Mouse (Mus musculus) heart, embryonic 10.5 days (tissue): Measurements from ENCODE around the gene Dok5. TPM values are rescaled to one million over a fixed set of nuclear protein-coding genes. Genes with fewer than 3 reads are reported as not detected.

Experiments
- DNase-seq: peaks from one replicate; pipeline ENCODE4 v3.0.0-alpha.2; 2017; ENCODE audit warnings: low spot score
- H3K27ac ChIP-seq: fragments of 300-500 bp; sonication (generic); 2 replicates; pipeline ENCODE4 v1.5.1; 2016; ENCODE audit warnings: mild to moderate bottlenecking
- H3K27me3 ChIP-seq: fragments of 300-500 bp; sonication (generic); 2 replicates; pipeline ENCODE4 v1.6.1; 2016; ENCODE audit warnings: mild to moderate bottlenecking; ENCODE audit not compliant: poor library complexity, insufficient read depth, severe bottlenecking
- H3K36me3 ChIP-seq: fragments of 300-500 bp; sonication (generic); 2 replicates; pipeline ENCODE4 v1.6.1; 2016; ENCODE audit warnings: mild to moderate bottlenecking, moderate library complexity
- H3K4me1 ChIP-seq: fragments of 300-500 bp; sonication (generic); 2 replicates; pipeline ENCODE4 v1.6.1; 2016; ENCODE audit warnings: mild to moderate bottlenecking
- H3K4me3 ChIP-seq: fragments of 300-500 bp; sonication (generic); 2 replicates; pipeline ENCODE4 v1.5.1; 2016; ENCODE audit warnings: mild to moderate bottlenecking, moderate library complexity
- H3K9me3 ChIP-seq: fragments of 300-500 bp; sonication (generic); 2 replicates; pipeline ENCODE4 v1.6.1; 2016; ENCODE audit warnings: mild to moderate bottlenecking, moderate library complexity
- WGBS: fragments of 180-500 bp; shearing (Covaris S2); methylation state at CpG from one replicate; pipeline ENCODE4 v1.1.7; 2016; 5-methylcytosine and 5-hydroxymethylcytosine counted together
- polyA plus RNA-seq: library from polyadenylated mRNA; unstranded; fragments of >200 nt; fragmentation: Nextera tagmentation; extraction: Ambion mirVana; gene quantifications from 2 replicates; pipeline ENCODE4 v1.2.1, GENCODE M21; 2016

Gene Dok5
- polyA plus RNA-seq, 1 experiment from 2014 or later = 6.9 TPM

DNA sequence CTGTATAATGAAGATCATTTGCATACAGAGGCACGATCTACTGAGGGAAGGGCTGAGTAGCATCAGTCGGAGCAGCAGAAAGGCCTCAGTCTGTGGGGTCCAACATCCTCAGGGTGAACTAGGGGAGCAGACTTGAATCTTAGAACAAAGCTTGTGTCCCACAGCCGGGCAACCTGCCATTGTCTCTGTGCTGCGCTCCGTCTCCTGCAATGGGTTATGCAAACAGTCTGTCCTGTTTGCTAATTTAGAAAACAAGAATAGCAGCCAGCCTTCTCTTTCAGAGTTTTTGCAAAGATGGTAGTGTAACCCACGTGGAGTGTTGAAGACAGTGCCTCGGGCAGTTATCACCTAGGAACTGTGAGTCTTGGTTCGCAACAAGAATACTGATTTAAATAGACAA, 163.5 kb downstream of the Dok5 start:
- Histone ChIP-seq H3K27ac (no peak overlapping the region), H3K4me1 (no peaks in the 10 kb centered on the region), H3K27me3 (no peaks in the 10 kb centered on the region), H3K36me3 (no peaks in the 10 kb centered on the region), H3K9me3 (no peaks in the 10 kb centered on the region), H3K4me3 (no peak overlapping the region)
- WGBS = 83% methylated on average over 8 of the region's 8 CpGs
- DNase-seq = no peak

GRCm38 (mm10) chr2:170902204-170903028, 170.8 kb downstream of the Dok5 start:
- no peak overlapping the region for H3K27ac ChIP-seq
- H3K36me3 ChIP-seq = no peaks in the 10 kb centered on the region
- H3K27me3 ChIP-seq = no peaks in the 10 kb centered on the region
- peaks cover 7% of the 10 kb centered on the region; the same call in 1 of the 2 replicates for H3K9me3 ChIP-seq
- H3K4me1 ChIP-seq = no peaks in the 10 kb centered on the region
- no peak overlapping the region for H3K4me3 ChIP-seq
- 81% methylated on average over 13 of the region's 13 CpGs for WGBS
- DNase-seq = no peak

DNA sequence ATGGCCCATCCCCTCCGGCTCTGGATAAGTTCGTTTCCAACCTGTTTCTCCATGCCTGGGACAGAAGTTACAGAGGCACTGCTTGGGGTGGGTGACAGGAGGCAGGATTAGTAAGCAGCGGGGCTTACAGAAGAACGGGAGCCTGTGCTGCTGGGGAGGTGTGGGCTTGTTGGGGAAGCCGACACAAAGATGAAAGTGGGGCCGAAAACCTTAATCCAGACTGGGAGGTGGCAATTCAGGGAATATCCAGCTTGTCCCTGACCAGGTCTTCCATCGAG, 171.4 kb downstream of the Dok5 start:
- DNase-seq = no peak
- WGBS = 85% methylated on average over 7 of the region's 7 CpGs

GRCm38 (mm10) chr2:170903367-170903766, 171.8 kb downstream of the Dok5 start:
- H3K27me3 ChIP-seq = no peaks in the 10 kb centered on the region
- no peaks in the 10 kb centered on the region for H3K4me1 ChIP-seq
- no peak overlapping the region for H3K27ac ChIP-seq
- H3K36me3 ChIP-seq = no peaks in the 10 kb centered on the region
- no peak for DNase-seq
- 91% methylated on average over 9 of the region's 9 CpGs for WGBS
- H3K9me3 ChIP-seq = peaks cover 7% of the 10 kb centered on the region; the same call in 1 of the 2 replicates
- H3K4me3 ChIP-seq = no peak overlapping the region

More for the DNA sequence above, 171.4 kb downstream of the Dok5 start:
- peaks cover 7% of the 10 kb centered on the region; the same call in 1 of the 2 replicates for H3K9me3 ChIP-seq
- H3K36me3 ChIP-seq = no peaks in the 10 kb centered on the region
- H3K4me1 ChIP-seq = no peaks in the 10 kb centered on the region
- H3K27me3 ChIP-seq = no peaks in the 10 kb centered on the region
- H3K27ac ChIP-seq = no peak overlapping the region
- no peak overlapping the region for H3K4me3 ChIP-seq

DNA sequence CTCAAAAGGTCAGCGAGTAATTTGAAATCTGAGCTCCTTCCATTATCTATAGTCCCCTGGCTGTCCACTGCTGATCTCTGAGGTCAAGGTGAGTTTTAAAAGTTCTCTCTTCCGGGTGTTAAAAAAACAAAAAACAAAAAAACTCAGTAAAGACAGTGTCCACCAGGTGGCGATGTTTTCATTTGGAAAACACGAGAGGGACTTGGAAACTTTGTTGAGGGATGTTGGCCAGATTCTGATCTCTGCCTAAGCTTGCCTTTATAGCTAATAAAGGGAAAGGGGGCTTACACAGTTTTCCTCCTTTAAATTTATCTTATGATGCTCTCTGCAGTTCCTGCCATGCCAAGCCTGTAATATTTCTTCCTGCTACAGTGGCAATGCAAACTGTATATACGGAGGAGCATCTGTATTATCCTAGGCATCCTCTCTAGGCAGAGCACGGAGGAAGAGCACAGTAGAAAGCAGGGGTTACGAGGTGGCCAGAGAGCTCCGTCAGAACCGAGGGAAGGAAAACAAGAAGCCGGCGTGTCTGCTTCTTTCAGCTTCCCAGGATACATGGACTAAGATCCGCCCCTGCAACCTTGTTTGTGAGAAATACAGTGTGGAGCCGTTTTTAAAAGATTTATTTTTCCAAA, 181.1 kb downstream of the Dok5 start:
- 0 out of 2 replicates have a peak, but pooled peaks cover 9% of the 10 kb centered on the region for H3K27me3 ChIP-seq
- H3K36me3 ChIP-seq = no peaks in the 10 kb centered on the region
- H3K27ac ChIP-seq = no peak overlapping the region
- H3K4me1 ChIP-seq = no peaks in the 10 kb centered on the region
- no peak for DNase-seq
- 46% methylated on average over 13 of the region's 13 CpGs for WGBS
- H3K4me3 ChIP-seq = no peak overlapping the region
- H3K9me3 ChIP-seq = no peaks in the 10 kb centered on the region

DNA sequence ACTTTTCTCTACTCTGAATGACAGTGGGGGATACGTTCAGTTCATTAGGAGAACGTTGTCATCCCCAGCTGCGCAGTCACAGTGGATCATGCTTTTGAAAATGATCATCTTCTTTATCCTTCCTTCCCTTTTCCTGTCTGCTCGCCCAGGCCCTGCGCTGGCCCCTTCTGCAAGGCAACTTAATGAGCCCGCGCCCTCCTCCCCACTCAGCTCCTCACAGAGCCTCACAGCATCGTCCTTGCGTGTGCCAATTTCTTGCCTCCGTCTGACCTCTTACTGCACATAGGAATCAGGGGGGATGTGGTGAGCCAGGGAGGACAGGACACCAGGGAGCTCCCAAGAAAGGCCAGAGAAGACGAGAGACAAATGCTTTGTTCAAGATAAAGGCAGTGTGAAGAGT, 182.3 kb downstream of the Dok5 start:
- H3K36me3 ChIP-seq = no peaks in the 10 kb centered on the region
- no peak overlapping the region for H3K4me3 ChIP-seq
- no peaks in the 10 kb centered on the region for H3K9me3 ChIP-seq
- 0 out of 2 replicates have a peak, but pooled peaks cover 9% of the 10 kb centered on the region for H3K27me3 ChIP-seq
- 82% methylated on average over 11 of the region's 11 CpGs for WGBS
- DNase-seq = no peak
- no peaks in the 10 kb centered on the region for H3K4me1 ChIP-seq
- no peak overlapping the region for H3K27ac ChIP-seq

DNA sequence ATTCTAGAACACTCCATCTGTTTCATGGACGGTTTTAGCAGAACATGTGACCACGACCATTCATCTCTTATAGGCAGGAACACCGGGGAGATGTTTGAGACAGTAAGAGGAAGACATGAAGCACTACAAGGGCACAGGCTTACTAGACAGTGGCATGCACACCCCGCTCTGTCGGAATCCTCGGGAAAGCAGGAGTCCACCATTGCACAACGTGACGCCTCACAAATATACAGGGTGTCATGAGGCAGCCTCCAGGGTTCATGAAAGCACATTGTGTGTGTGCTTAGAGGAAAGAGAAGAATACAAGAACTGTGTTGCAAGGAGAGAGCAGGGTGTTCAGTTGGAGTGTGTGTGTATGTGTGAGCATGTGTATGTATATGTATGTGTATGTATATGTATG, 184.0 kb downstream of the Dok5 start:
- Histone ChIP-seq H3K27me3 (0 out of 2 replicates have a peak, but pooled peaks cover 9% of the 10 kb centered on the region), H3K36me3 (no peaks in the 10 kb centered on the region), H3K4me1 (no peaks in the 10 kb centered on the region), H3K9me3 (no peaks in the 10 kb centered on the region), H3K4me3 (no peak overlapping the region), H3K27ac (no peak overlapping the region)
- 83% methylated on average over 8 of the region's 8 CpGs for WGBS
- no peak for DNase-seq

- H3K4me1 ChIP-seq = peaks cover 4% of the 10 kb centered on the region; the same call in 1 of the 2 replicates
- H3K4me3 ChIP-seq = no peak overlapping the region
- no peaks in the 10 kb centered on the region for H3K9me3 ChIP-seq
- H3K27me3 ChIP-seq = no peaks in the 10 kb centered on the region
- H3K27ac ChIP-seq = no peak overlapping the region
- H3K36me3 ChIP-seq = no peaks in the 10 kb centered on the region
- peak; percentile 31 for DNase-seq
- 60% methylated on average over 3 of the region's 3 CpGs for WGBS
Measured at GRCm38 (mm10) chr2:170922260-170922659, 190.7 kb downstream of the Dok5 start.

- 83% methylated on average over 4 of the region's 4 CpGs for WGBS
- no peak for DNase-seq
- no peak overlapping the region for H3K27ac ChIP-seq
- H3K27me3 ChIP-seq = no peaks in the 10 kb centered on the region; the same call in 1 of the 2 replicates
- peaks cover 4% of the 10 kb centered on the region; the same call in 1 of the 2 replicates for H3K4me1 ChIP-seq
- H3K36me3 ChIP-seq = no peaks in the 10 kb centered on the region
- no peaks in the 10 kb centered on the region for H3K9me3 ChIP-seq
- no peak overlapping the region for H3K4me3 ChIP-seq
Measured at GRCm38 (mm10) chr2:170924131-170924530, 192.5 kb downstream of the Dok5 start.

DNA sequence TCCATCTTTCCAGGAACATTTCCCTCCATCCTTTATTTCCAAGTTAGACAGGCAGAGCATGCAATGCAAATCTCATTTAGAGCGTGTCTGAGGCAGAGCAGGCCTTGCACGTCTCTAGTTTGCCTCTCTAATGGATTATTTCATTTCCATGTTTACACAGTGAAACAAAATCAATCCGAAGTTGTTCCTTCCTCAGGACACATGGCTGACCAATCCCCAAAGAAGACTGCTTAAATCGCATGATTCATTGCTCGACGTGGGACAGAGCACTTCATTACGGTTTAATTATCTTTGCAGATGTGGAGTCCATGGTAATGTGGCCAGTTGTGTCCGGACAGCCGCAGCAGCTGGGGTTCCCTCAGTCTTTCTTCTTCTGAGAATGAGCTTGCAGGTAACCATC, 194.6 kb downstream of the Dok5 start:
- DNase-seq = no peak
- Histone ChIP-seq H3K4me3 (no peak overlapping the region), H3K27me3 (no peaks in the 10 kb centered on the region; the same call in 1 of the 2 replicates), H3K36me3 (no peaks in the 10 kb centered on the region), H3K27ac (no peak overlapping the region), H3K4me1 (peaks cover 4% of the 10 kb centered on the region; the same call in 1 of the 2 replicates), H3K9me3 (no peaks in the 10 kb centered on the region)
- WGBS = 82% methylated on average over 9 of the region's 9 CpGs

Other genes with a start within 250 kb of the Dok5 start
- gene Pfdn4, start 235.4 kb upstream of the Dok5 start, polyA plus RNA-seq = 57.2 and 71.5 TPM in 2 replicates
- gene Cyp24a1, start 234.7 kb upstream of the Dok5 start, polyA plus RNA-seq = not detected in 2 replicates
- not detected in 2 replicates for gene 4930470P17Rik, start 129.8 kb upstream of the Dok5 start, polyA plus RNA-seq